Mouse (Mus musculus): ENCODE results near the gene Mphosph9.

GRCm38 (mm10) chr5:124366721-124367120 lies 38.9 kb upstream of the Mphosph9 start:
- no peak for TF ChIP-seq SRF (IDR thresholded peaks at IDR 0.05; ENCODE audit: control insufficient read depth, insufficient read length, low read depth)
- TF ChIP-seq POLR2A (IDR thresholded peaks at IDR 0.05; ENCODE audit: insufficient read length, low read depth), result no peak
